Mouse (Mus musculus): ENCODE results near the gene Rasd1. TPM values are rescaled to one million over a fixed set of nuclear protein-coding genes. Genes with fewer than 3 reads are reported as not detected.
A peak's percentile ranks its signal among the peaks of the same experiment; 100 is the strongest.

Gene Rasd1
- polyA plus RNA-seq, 1 experiment from 2014 or later: 1.7 TPM

DNA sequence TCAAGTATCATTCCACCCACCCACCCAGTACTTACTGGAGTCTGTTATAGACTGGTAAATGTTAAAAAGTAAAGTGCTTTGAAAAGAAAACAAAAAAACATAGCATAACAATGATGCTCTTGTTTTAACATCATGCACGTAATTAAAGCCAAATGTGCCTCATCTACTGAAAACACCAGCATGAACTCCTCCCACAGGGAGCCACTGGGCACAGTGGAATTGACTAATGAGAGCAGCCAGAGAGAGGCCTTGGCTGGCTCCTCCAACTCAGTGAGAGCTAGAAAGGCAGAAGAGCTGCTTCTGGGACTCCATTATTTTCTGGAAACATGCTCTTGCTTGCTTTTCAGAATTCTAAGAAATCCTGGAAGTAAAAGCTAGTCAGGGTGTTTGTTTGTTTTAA is 24.7 kb upstream of the Rasd1 start:
- Histone ChIP-seq H3K9me3 (replicated peaks; ENCODE audit: control insufficient read depth, low read length) (no peaks in the 10 kb centered on the region), H3K4me3 (ENCODE audit: low read depth, low read length) (no peak overlapping the region), H3K27ac (ENCODE audit: low read length) (no peak overlapping the region), H3K27me3 (ENCODE audit: control insufficient read depth, insufficient read depth, low read depth, low read length) (no peaks in the 10 kb centered on the region), H3K36me3 (ENCODE audit: control insufficient read depth, insufficient read depth) (no peaks in the 10 kb centered on the region), H3K4me1 (ENCODE audit: control insufficient read depth, low read depth, low read length) (no peaks in the 10 kb centered on the region; the same call in 1 of the 2 replicates), H3K4me2 (ENCODE audit: low read depth, low read length) (no peak overlapping the region), H3K9ac (ENCODE audit: low read depth, low read length) (no peak overlapping the region)
- no peak for ATAC-seq (ENCODE audit: low read depth)
- WGBS (ENCODE audit: insufficient replicate concordance): 75% methylated on average over 1 of the region's 1 CpGs

- no peak for ATAC-seq (ENCODE audit: low read depth)
- no peak overlapping the region for H3K9ac ChIP-seq (ENCODE audit: low read depth, low read length)
Observed at GRCm38 (mm10) chr11:59977831-59978230, 13.1 kb upstream of the Rasd1 start.

GRCm38 (mm10) chr11:59975241-59975640 is 10.5 kb upstream of the Rasd1 start:
- no peaks in the 10 kb centered on the region for H3K4me1 ChIP-seq (ENCODE audit: control insufficient read depth, low read depth, low read length)
- H3K27me3 ChIP-seq (ENCODE audit: control insufficient read depth, insufficient read depth, low read depth, low read length): no peaks in the 10 kb centered on the region
- H3K36me3 ChIP-seq (ENCODE audit: control insufficient read depth, insufficient read depth): no peaks in the 10 kb centered on the region
- 61% methylated on average over 10 of the region's 10 CpGs for WGBS (ENCODE audit: insufficient replicate concordance)
- no peak overlapping the region for H3K4me2 ChIP-seq (ENCODE audit: low read depth, low read length)
- no peak for ATAC-seq (ENCODE audit: low read depth)
- H3K27ac ChIP-seq (ENCODE audit: low read length): no peak overlapping the region
- no peak overlapping the region for H3K4me3 ChIP-seq (ENCODE audit: low read depth, low read length)
- no peaks in the 10 kb centered on the region for H3K9me3 ChIP-seq (replicated peaks; ENCODE audit: control insufficient read depth, low read length)
- no peak overlapping the region for H3K9ac ChIP-seq (ENCODE audit: low read depth, low read length)

More at GRCm38 (mm10) chr11:59977831-59978230, 13.1 kb upstream of the Rasd1 start:
- no peak overlapping the region for H3K27ac ChIP-seq (ENCODE audit: low read length)
- 57% methylated on average over 5 of the region's 5 CpGs for WGBS (ENCODE audit: insufficient replicate concordance)
- no peaks in the 10 kb centered on the region for H3K4me1 ChIP-seq (ENCODE audit: control insufficient read depth, low read depth, low read length)
- H3K27me3 ChIP-seq (ENCODE audit: control insufficient read depth, insufficient read depth, low read depth, low read length): no peaks in the 10 kb centered on the region
- no peak overlapping the region for H3K4me2 ChIP-seq (ENCODE audit: low read depth, low read length)
- no peaks in the 10 kb centered on the region for H3K9me3 ChIP-seq (replicated peaks; ENCODE audit: control insufficient read depth, low read length)
- H3K4me3 ChIP-seq (ENCODE audit: low read depth, low read length): no peak overlapping the region
- H3K36me3 ChIP-seq (ENCODE audit: control insufficient read depth, insufficient read depth): no peaks in the 10 kb centered on the region

GRCm38 (mm10) chr11:59973389-59973788 is 8.6 kb upstream of the Rasd1 start:
- WGBS (ENCODE audit: insufficient replicate concordance): 66% methylated on average over 5 of the region's 5 CpGs
- Histone ChIP-seq H3K9me3 (replicated peaks; ENCODE audit: control insufficient read depth, low read length) (no peaks in the 10 kb centered on the region), H3K4me2 (ENCODE audit: low read depth, low read length) (no peak overlapping the region), H3K27me3 (ENCODE audit: control insufficient read depth, insufficient read depth, low read depth, low read length) (no peaks in the 10 kb centered on the region), H3K27ac (ENCODE audit: low read length) (no peak overlapping the region), H3K36me3 (ENCODE audit: control insufficient read depth, insufficient read depth) (no peaks in the 10 kb centered on the region), H3K9ac (ENCODE audit: low read depth, low read length) (no peak overlapping the region), H3K4me1 (ENCODE audit: control insufficient read depth, low read depth, low read length) (no peaks in the 10 kb centered on the region), H3K4me3 (ENCODE audit: low read depth, low read length) (no peak overlapping the region)
- no peak for ATAC-seq (ENCODE audit: low read depth)

DNA sequence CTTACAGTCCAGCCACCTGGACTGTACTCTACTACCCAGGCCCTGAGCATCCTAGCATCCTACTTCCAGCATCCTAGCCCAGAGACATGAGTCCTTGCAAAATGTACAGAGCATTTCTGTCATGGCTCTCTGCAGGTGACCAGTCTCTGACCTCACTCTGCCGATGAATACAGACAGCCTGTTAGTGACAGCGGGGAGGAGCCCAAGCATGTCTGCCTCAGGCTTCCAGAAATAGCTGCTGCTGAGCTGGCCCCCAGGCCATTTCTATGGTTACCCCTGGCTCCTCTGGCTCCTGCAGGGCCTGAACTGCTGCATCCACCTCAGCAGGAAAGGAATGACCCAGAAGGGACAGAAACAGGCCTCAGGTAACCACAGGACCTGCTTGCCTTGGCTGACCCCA is 6.9 kb upstream of the Rasd1 start:
- Histone ChIP-seq H3K4me3 (ENCODE audit: low read depth, low read length) (no peak overlapping the region), H3K27me3 (ENCODE audit: control insufficient read depth, insufficient read depth, low read depth, low read length) (no peaks in the 10 kb centered on the region), H3K36me3 (ENCODE audit: control insufficient read depth, insufficient read depth) (no peaks in the 10 kb centered on the region), H3K27ac (ENCODE audit: low read length) (no peak overlapping the region), H3K9ac (ENCODE audit: low read depth, low read length) (no peak overlapping the region), H3K4me1 (ENCODE audit: control insufficient read depth, low read depth, low read length) (no peaks in the 10 kb centered on the region), H3K4me2 (ENCODE audit: low read depth, low read length) (no peak overlapping the region), H3K9me3 (replicated peaks; ENCODE audit: control insufficient read depth, low read length) (no peaks in the 10 kb centered on the region)
- ATAC-seq (ENCODE audit: low read depth): no peak
- 65% methylated on average over 2 of the region's 2 CpGs for WGBS (ENCODE audit: insufficient replicate concordance)

- H3K36me3 ChIP-seq (ENCODE audit: control insufficient read depth, insufficient read depth): no peaks in the 10 kb centered on the region
- H3K27me3 ChIP-seq (ENCODE audit: control insufficient read depth, insufficient read depth, low read depth, low read length): no peaks in the 10 kb centered on the region
- 63% methylated on average over 5 of the region's 5 CpGs for WGBS (ENCODE audit: insufficient replicate concordance)
- H3K27ac ChIP-seq (ENCODE audit: low read length): no peak overlapping the region
- no peak for ATAC-seq (ENCODE audit: low read depth)
- H3K9me3 ChIP-seq (replicated peaks; ENCODE audit: control insufficient read depth, low read length): no peaks in the 10 kb centered on the region
- no peak overlapping the region for H3K4me2 ChIP-seq (ENCODE audit: low read depth, low read length)
- no peak overlapping the region for H3K9ac ChIP-seq (ENCODE audit: low read depth, low read length)
- H3K4me3 ChIP-seq (ENCODE audit: low read depth, low read length): no peak overlapping the region
- peaks cover 3% of the 10 kb centered on the region; the same call in 1 of the 2 replicates for H3K4me1 ChIP-seq (ENCODE audit: control insufficient read depth, low read depth, low read length)
Observed at GRCm38 (mm10) chr11:59970780-59971179, 6.0 kb upstream of the Rasd1 start.

GRCm38 (mm10) chr11:59967765-59968164 is 3.0 kb upstream of the Rasd1 start:
- Histone ChIP-seq H3K4me2 (ENCODE audit: low read depth, low read length) (no peak overlapping the region), H3K36me3 (ENCODE audit: control insufficient read depth, insufficient read depth) (no peaks in the 10 kb centered on the region), H3K27ac (ENCODE audit: low read length) (no peak overlapping the region), H3K9ac (ENCODE audit: low read depth, low read length) (no peak overlapping the region), H3K4me3 (ENCODE audit: low read depth, low read length) (no peak overlapping the region), H3K9me3 (replicated peaks; ENCODE audit: control insufficient read depth, low read length) (no peaks in the 10 kb centered on the region), H3K4me1 (ENCODE audit: control insufficient read depth, low read depth, low read length) (peaks cover 18% of the 10 kb centered on the region), H3K27me3 (ENCODE audit: control insufficient read depth, insufficient read depth, low read depth, low read length) (peaks cover 23% of the 10 kb centered on the region)
- no peak for ATAC-seq (ENCODE audit: low read depth)
- 69% methylated on average over 1 of the region's 1 CpGs for WGBS (ENCODE audit: insufficient replicate concordance)

DNA sequence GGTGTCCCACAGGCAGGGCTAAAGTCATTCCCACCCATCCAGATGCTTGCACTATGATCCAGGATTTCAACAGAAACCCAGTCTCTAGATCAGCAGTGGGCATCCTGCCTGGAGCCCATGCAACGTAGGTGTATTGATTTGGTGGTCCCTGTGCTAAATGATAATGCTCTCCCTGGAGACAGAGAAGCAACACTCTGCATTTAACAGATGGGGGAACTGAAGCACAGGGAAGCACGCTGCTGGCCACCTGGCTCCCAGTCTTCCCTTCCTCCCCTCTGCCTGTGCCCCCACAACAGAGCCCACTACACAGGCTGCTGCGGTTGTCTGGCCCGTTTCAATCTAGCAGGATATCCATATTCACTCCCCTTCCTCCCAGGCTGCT is 1.3 kb upstream of the Rasd1 start:
- Histone ChIP-seq H3K4me1 (ENCODE audit: control insufficient read depth, low read depth, low read length) (peaks cover 18% of the 10 kb centered on the region), H3K4me3 (ENCODE audit: low read depth, low read length) (no peak overlapping the region), H3K27ac (ENCODE audit: low read length) (no peak overlapping the region), H3K9ac (ENCODE audit: low read depth, low read length) (no peak overlapping the region), H3K9me3 (replicated peaks; ENCODE audit: control insufficient read depth, low read length) (no peaks in the 10 kb centered on the region), H3K36me3 (ENCODE audit: control insufficient read depth, insufficient read depth) (0 out of 2 replicates have a peak, but pooled peaks cover under 1% of the 10 kb centered on the region), H3K27me3 (ENCODE audit: control insufficient read depth, insufficient read depth, low read depth, low read length) (peaks cover 26% of the 10 kb centered on the region), H3K4me2 (ENCODE audit: low read depth, low read length) (no peak overlapping the region)
- ATAC-seq (ENCODE audit: low read depth): no peak
- 19% methylated on average over 4 of the region's 4 CpGs for WGBS (ENCODE audit: insufficient replicate concordance)

- WGBS (ENCODE audit: insufficient replicate concordance): 20% methylated on average over 25 of the region's 25 CpGs
- Histone ChIP-seq H3K4me2 (ENCODE audit: low read depth, low read length) (peak overlapping the region; percentile 93), H3K36me3 (ENCODE audit: control insufficient read depth, insufficient read depth) (0 out of 2 replicates have a peak, but pooled peaks cover 4% of the 10 kb centered on the region), H3K4me3 (ENCODE audit: low read depth, low read length) (peak overlapping the region; percentile 63), H3K27ac (ENCODE audit: low read length) (no peak overlapping the region), H3K9me3 (replicated peaks; ENCODE audit: control insufficient read depth, low read length) (no peaks in the 10 kb centered on the region), H3K9ac (ENCODE audit: low read depth, low read length) (peak overlapping the region; percentile 56), H3K27me3 (ENCODE audit: control insufficient read depth, insufficient read depth, low read depth, low read length) (peaks cover 26% of the 10 kb centered on the region), H3K4me1 (ENCODE audit: control insufficient read depth, low read depth, low read length) (peaks cover 18% of the 10 kb centered on the region)
- ATAC-seq (ENCODE audit: low read depth): peak; percentile 64
Observed at GRCm38 (mm10) chr11:59965227-59966101, 720 bp upstream of the Rasd1 start.
